Mouse (Mus musculus) thymus, adult 2 months (tissue): ENCODE measurements around the gene Max. TPM values are rescaled to one million over a fixed set of nuclear protein-coding genes. Genes with fewer than 3 reads are reported as not detected.

ENCODE experiments used
- DNase-seq: peaks from one replicate; pipeline ENCODE4 v3.0.0; 2021
- H3K27ac ChIP-seq: fragments of 200-500 bp; 2 replicates; pipeline ENCODE4 v1.5.1; 2012; ENCODE audit warnings: low read length, control low read depth; ENCODE audit not compliant: control insufficient read depth, insufficient read depth
- H3K27me3 ChIP-seq: fragments of 200-500 bp; 2 replicates; pipeline ENCODE4 v1.6.1; 2012; ENCODE audit warnings: mild to moderate bottlenecking, low read length, moderate library complexity, mixed read lengths; ENCODE audit not compliant: control insufficient read depth, insufficient read depth
- H3K36me3 ChIP-seq: fragments of 200-500 bp; 2 replicates; pipeline ENCODE4 v1.6.1; 2012; ENCODE audit warnings: mild to moderate bottlenecking, low read length, moderate library complexity; ENCODE audit not compliant: control insufficient read depth, insufficient read depth
- H3K4me1 ChIP-seq: fragments of 200-500 bp; replicated peaks from 2 replicates; pipeline ENCODE4 v1.6.1; 2012; ENCODE audit warnings: low read length; ENCODE audit not compliant: control insufficient read depth, insufficient read depth
- H3K4me3 ChIP-seq: fragments of 200-500 bp; 2 replicates; pipeline ENCODE4 v1.5.1; 2012; ENCODE audit warnings: mild to moderate bottlenecking, low read length, control low read depth, moderate library complexity; ENCODE audit not compliant: control insufficient read depth, insufficient read depth
- CTCF ChIP-seq: fragments of 200-500 bp; IDR thresholded peaks from 2 replicates; pipeline ENCODE4 v1.5.1; 2012; ENCODE audit warnings: mild to moderate bottlenecking, control low read depth, low read length, moderate library complexity, borderline replicate concordance; ENCODE audit not compliant: control insufficient read depth, poor library complexity, insufficient read depth; ENCODE audit errors: extremely low read depth
- POLR2A ChIP-seq: fragments of 200-500 bp; IDR thresholded peaks from 2 replicates; pipeline ENCODE4 v1.6.1; 2012; ENCODE audit warnings: mild to moderate bottlenecking, low read length, control low read depth, moderate library complexity; ENCODE audit not compliant: control insufficient read depth, poor library complexity, insufficient read depth; ENCODE audit errors: extremely low read depth
- WGBS: fragments of 180-500 bp; shearing (Covaris S2); methylation state at CpG from one replicate; pipeline ENCODE4 v1.1.7; 2018; 5-methylcytosine and 5-hydroxymethylcytosine counted together
- polyA plus RNA-seq: library from polyadenylated mRNA; depleted of rRNA; stranded (reverse); fragments of >200 nt; gene quantifications from 2 replicates; pipeline ENCODE4 v1.2.3, GENCODE M21; 2012

The Max gene
- polyA plus RNA-seq, 1 experiment = 56.1 TPM

DNA sequence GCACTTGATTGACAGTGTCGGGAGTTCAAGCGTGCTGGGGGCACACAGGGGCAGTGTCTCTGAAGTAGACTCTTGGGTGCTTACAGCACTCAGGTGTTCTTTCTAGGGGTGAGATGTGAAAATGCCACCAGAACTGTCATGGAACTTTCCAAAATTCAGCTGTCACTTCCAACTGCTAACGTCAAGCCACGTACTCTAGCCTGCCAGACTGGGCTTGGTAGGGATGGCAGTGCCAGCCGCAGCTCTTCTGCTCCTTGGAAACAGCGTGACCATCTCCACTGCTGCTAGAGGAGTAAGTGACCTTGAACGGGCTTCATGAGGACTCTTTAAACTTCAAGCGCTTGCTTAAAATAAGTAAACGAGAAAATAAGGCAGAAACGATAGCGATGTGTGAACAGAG, 10.2 kb upstream of the Max start:
- no peak for TF ChIP-seq POLR2A
- TF ChIP-seq CTCF = no peak
- 97% methylated on average over 11 of the region's 11 CpGs for WGBS

DNA sequence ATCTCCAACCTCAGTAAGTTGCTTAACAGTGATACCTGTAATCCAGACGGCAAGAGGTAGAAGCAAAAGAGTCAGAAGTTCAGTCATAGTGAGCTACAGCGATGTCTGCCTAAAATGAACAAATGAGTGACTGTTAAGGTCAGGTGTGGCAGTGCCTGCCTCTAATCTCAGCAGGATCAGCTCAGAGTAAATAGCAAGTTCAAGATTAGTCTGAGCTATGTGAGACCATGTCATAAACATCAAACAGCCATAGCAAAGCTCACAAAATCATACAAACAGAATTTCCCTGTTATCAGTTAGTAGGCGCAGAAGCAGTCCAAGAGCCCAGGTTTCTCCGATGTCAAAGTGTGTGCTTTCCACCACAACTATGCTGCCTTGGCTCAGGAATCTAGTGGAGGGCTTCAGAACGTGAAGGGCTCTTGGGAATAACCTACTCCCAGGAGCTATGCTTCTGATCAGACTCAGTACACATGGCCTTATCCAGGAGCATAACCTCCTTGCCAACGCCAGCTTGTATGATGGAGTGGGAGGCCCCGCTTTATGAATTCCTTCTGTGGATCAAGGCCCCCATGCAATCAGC, 9.7 kb upstream of the Max start:
- 97% methylated on average over 7 of the region's 7 CpGs for WGBS

More for the DNA sequence above, 10.2 kb upstream of the Max start:
- Histone ChIP-seq H3K4me1 (no peaks in the 10 kb centered on the region), H3K27ac (no peak overlapping the region), H3K4me3 (no peak overlapping the region), H3K27me3 (no peaks in the 10 kb centered on the region), H3K36me3 (no peaks in the 10 kb centered on the region)
- DNase-seq = no peak

DNA sequence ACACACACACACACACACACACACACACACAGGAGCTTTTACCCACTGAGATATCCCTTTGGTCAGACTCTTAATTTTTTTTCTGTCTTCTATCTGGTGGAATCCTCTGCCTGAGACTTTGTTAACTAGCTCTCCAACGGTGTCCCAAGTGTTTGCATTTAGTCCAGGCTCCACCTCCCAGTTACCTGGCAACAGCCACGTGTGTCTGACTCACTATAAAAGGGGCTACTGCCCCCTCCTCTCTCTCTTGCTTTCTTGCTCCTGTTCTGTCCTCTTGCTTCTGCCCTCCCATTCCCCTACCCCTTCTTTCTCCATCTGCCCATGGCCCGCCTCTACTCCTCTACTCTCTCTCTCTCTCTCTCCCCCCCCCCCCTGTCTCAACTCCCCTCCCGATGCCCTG, 3.9 kb upstream of the Max start:
- DNase-seq = no peak
- Histone ChIP-seq H3K4me1 (no peaks in the 10 kb centered on the region), H3K27me3 (no peaks in the 10 kb centered on the region), H3K36me3 (no peaks in the 10 kb centered on the region), H3K4me3 (no peak overlapping the region), H3K27ac (no peak overlapping the region)
- TF ChIP-seq CTCF (no peak), POLR2A (no peak)
- 43% methylated on average over 3 of the region's 4 CpGs for WGBS

More for the DNA sequence above, 9.7 kb upstream of the Max start:
- Histone ChIP-seq H3K4me3 (no peak overlapping the region), H3K27me3 (no peaks in the 10 kb centered on the region), H3K4me1 (no peaks in the 10 kb centered on the region), H3K36me3 (no peaks in the 10 kb centered on the region), H3K27ac (no peak overlapping the region)
- no peak for DNase-seq
- TF ChIP-seq CTCF (no peak), POLR2A (no peak)

DNA sequence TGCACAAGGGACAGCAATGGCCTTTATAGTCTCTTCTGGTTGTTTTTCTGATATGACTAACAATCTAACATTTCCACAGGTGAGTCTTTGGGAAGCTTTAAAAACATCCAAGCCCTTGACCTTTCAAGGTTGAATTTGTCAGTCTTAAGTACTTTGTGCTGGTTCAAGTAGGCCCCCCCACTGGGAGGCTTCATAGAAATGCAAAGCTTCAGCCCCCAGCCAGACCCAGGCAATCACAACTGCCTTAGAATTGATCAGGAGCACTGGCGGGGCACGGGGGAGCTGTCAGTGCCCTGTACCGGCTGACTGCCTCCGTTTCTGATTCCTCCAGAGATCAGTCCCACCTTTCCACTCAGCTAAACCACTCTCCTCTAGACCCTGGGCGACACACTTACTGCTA, 3.1 kb upstream of the Max start:
- Histone ChIP-seq H3K4me1 (no peaks in the 10 kb centered on the region; the same call in 1 of the 2 replicates), H3K36me3 (no peaks in the 10 kb centered on the region), H3K4me3 (no peak overlapping the region), H3K27ac (no peak overlapping the region), H3K27me3 (no peaks in the 10 kb centered on the region)
- 88% methylated on average over 5 of the region's 5 CpGs for whole genome bisulfite sequencing
- TF ChIP-seq POLR2A (no peak), CTCF (no peak)
- DNase-seq = no peak

DNA sequence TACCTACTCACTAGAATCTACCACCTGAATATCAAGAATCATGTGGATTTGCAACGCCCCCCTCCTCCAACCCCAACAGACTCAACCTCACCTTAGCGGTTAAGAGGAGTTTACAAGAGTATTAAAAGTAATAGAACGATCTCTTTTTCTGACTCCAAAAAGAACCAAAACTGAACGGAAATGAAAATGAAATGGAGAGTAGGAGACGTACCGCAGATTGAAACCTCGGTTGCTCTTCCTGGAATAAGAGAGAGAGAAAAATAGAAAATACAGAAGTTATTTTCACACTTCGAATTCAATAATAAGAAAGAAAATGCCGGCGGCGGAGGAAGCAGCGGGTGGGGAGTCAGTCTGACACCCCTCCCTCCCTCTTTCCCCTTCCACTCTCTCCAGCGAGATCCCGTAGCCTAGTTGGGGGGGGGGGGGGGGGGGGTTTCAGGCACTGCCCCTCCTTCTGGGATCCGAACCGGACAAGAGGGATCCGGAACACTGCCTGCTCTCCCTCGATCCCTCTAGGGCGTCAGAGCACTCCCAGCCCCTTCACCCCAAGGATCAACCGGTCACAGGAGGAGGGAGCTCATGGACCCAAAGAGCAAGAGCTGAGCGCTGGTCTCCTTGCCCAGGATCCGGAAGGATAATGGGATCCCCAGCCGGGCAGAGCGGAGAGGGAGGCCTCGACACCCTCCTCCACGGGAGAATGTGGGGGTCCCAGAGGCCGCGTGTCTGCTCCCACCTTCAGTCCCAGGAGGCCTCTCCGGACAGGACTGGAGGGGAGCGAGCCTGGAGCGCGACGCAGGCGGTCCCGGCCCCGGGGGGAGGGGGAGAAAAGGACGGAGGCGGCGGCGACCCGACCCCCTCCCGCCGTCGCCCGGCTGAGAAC, 709 bp downstream of the Max start:
- WGBS = 1% methylated on average over 42 of the region's 45 CpGs
- Histone ChIP-seq H3K36me3 (peaks cover under 1% of the 10 kb centered on the region; the same call in 1 of the 2 replicates), H3K27ac (peak overlapping the region; percentile 6; the same call in 1 of the 2 replicates), H3K27me3 (no peaks in the 10 kb centered on the region), H3K4me3 (peak overlapping the region; percentile 59), H3K4me1 (peaks cover 8% of the 10 kb centered on the region)
- TF ChIP-seq CTCF = no peak
- TF ChIP-seq POLR2A = no peak
- DNase-seq = no peak

DNA sequence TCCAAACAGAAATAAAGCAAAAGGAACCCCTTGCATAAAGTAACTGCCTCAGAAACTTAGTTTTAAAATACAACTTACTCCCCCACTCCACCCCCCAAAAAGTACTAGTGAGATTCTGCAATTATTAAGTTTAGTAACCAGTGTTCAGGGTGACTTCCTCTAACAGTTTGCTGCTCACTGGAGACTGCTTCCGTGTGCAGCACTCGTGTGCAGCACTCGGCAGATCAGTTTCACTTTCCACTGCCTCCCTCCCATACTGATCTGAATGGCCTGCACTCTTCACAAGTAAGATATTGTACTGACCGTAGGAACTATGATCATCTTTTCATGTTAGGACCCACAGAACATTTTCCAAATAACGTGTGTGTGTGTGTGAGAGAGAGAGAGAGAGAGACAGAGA, 4.3 kb downstream of the Max start:
- Histone ChIP-seq H3K4me1 (peaks cover 13% of the 10 kb centered on the region), H3K36me3 (peaks cover 30% of the 10 kb centered on the region), H3K4me3 (no peak overlapping the region), H3K27me3 (no peaks in the 10 kb centered on the region), H3K27ac (peak overlapping the region; percentile 64)
- TF ChIP-seq POLR2A = no peak
- DNase-seq = peak; percentile 40
- 3% methylated on average over 5 of the region's 5 CpGs for WGBS
